Mouse (Mus musculus) hematopoietic stem cell, adult 5-6 weeks (primary cell): ENCODE results near the gene Gm4858. TPM values are rescaled to one million over a fixed set of nuclear protein-coding genes. Genes with fewer than 3 reads are reported as not detected.
"Not testable (repeated sequence)": the region's sequence is repeated elsewhere in the genome, so short reads cannot be mapped to it uniquely, and the experiment has no call there.

Experiments used
- ATAC-seq, 2 experiments: fragments of 125-278 bp in 1 of 2; replicated peaks in 1 of 2; 2 replicates each; pipeline ENCODE4 v1.8.0; 2016 to 2017; ENCODE audit warnings: inconsistent platforms in 2 of 2, mild to moderate bottlenecking in 2 of 2, moderate number of reproducible peaks in 2 of 2, low read depth in 1 of 2, moderate TSS enrichment in 1 of 2; ENCODE audit not compliant: low FRiP score in 2 of 2, poor library complexity in 2 of 2, severe bottlenecking in 2 of 2, insufficient read depth in 1 of 2, low TSS enrichment in 1 of 2
- total RNA-seq: library from RNA; stranded (forward); fragments of 172-1452, 232-1000 nt; gene quantifications from 2 replicates; pipeline ENCODE4 v1.2.3, GENCODE M21; 2017

Gene Gm4858
- total RNA-seq = not detected in 2 replicates

- not testable (repeated sequence) for ATAC-seq
These were observed at the start of gene Gm4858 for GRCm38 (mm10) chr3:93068523-93068922. Gm4858 (plus strand) TSS chr3:93068823.

- no peak for ATAC-seq
These were observed 49.7 kb upstream of the Gm4858 start, which contains the start of gene Lce1m for GRCm38 (mm10) chr3:93018960-93019359. Lce1m (minus strand) TSS chr3:93019060.

- no peak for ATAC-seq
These were observed 47.5 kb upstream of the Gm4858 start for GRCm38 (mm10) chr3:93021171-93021570.

- no peak for ATAC-seq
These were observed 45.0 kb upstream of the Gm4858 start for GRCm38 (mm10) chr3:93023411-93024184.

- ATAC-seq = no peak
These were observed 43.1 kb upstream of the Gm4858 start for GRCm38 (mm10) chr3:93025486-93025885.

- ATAC-seq = peak; percentile 76 to 84
These were observed 37.2 kb upstream of the Gm4858 start for GRCm38 (mm10) chr3:93031450-93031849.

GRCm38 (mm10) chr3:93050182-93050581, 18.4 kb upstream of the Gm4858 start:
- ATAC-seq = no peak

GRCm38 (mm10) chr3:93052826-93053474, 15.7 kb upstream of the Gm4858 start:
- no peak for ATAC-seq

- ATAC-seq = no peak
These were observed 18.0 kb downstream of the Gm4858 start for GRCm38 (mm10) chr3:93086631-93087030.

- peak; percentile 69 to 75 for ATAC-seq
These were observed 25.0 kb downstream of the Gm4858 start for GRCm38 (mm10) chr3:93093581-93093980.

- ATAC-seq = no peak
These were observed 27.8 kb downstream of the Gm4858 start for GRCm38 (mm10) chr3:93096447-93096846.

- ATAC-seq = no peak; a peak in 1 of 4 replicates
These were observed 43.0 kb downstream of the Gm4858 start for GRCm38 (mm10) chr3:93111668-93112067.

- ATAC-seq = peak; percentile 71 to 74
These were observed 45.9 kb downstream of the Gm4858 start for GRCm38 (mm10) chr3:93114481-93114880.

GRCm38 (mm10) chr3:93119101-93119500, 50.5 kb downstream of the Gm4858 start:
- ATAC-seq = no peak

Other genes with a start within 250 kb of the Gm4858 start
- gene Kprp, start 241.6 kb upstream of the Gm4858 start, total RNA-seq = not detected in 2 replicates
- gene Lce1l, start 217.5 kb upstream of the Gm4858 start, total RNA-seq = not detected in 2 replicates
- not detected in 2 replicates for gene 2310050C09Rik, start 198.6 kb upstream of the Gm4858 start, total RNA-seq
- gene Lce3a, start 142.6 kb upstream of the Gm4858 start, total RNA-seq = not detected in 2 replicates
- not detected in 2 replicates for gene Lce3b, start 135.8 kb upstream of the Gm4858 start, total RNA-seq
- gene Lce3c, start 124.3 kb upstream of the Gm4858 start, total RNA-seq = not detected in 2 replicates
- gene Lce3d, start 111.4 kb upstream of the Gm4858 start, total RNA-seq = not detected in 2 replicates
- gene Lce3e, start 101.8 kb upstream of the Gm4858 start, total RNA-seq = not detected in 2 replicates
- gene Lce3f, start 76.6 kb upstream of the Gm4858 start, total RNA-seq = not detected in 2 replicates
- not detected in 2 replicates for gene Crct1, start 53.1 kb upstream of the Gm4858 start, total RNA-seq
- gene Lce1m, start 49.8 kb upstream of the Gm4858 start, total RNA-seq = not detected in 2 replicates
- gene Crnn, start 76.0 kb downstream of the Gm4858 start, total RNA-seq = not detected in 2 replicates
- not detected in 2 replicates for gene Flg2, start 128.5 kb downstream of the Gm4858 start, total RNA-seq
- not detected in 2 replicates for gene Flg, start 204.7 kb downstream of the Gm4858 start, total RNA-seq